Mouse (Mus musculus): ENCODE results near the gene Camta1. TPM values are rescaled to one million over a fixed set of nuclear protein-coding genes. Genes with fewer than 3 reads are reported as not detected.

The Camta1 gene
- polyA plus RNA-seq, 1 experiment from 2014 or later, result 159 TPM

- H3K4me3 ChIP-seq, result no peak overlapping the region
- H3K4me2 ChIP-seq, result peak overlapping the region; percentile 15; the same call in 1 of the 2 replicates
- H3K27ac ChIP-seq (ENCODE audit: poor library complexity, severe bottlenecking), result peak overlapping the region; percentile 39
- H3K9me3 ChIP-seq (replicated peaks), result no peaks in the 10 kb centered on the region
- 37% methylated on average over 9 of the region's 9 CpGs for WGBS
- H3K4me1 ChIP-seq (replicated peaks), result peaks cover 38% of the 10 kb centered on the region
- H3K27me3 ChIP-seq (replicated peaks), result no peaks in the 10 kb centered on the region
- peak; percentile 19; the same call in 1 of the 2 replicates for ATAC-seq (ENCODE audit: insufficient number of reproducible peaks, low FRiP score)
- H3K9ac ChIP-seq, result peak overlapping the region; percentile 5; the same call in 1 of the 2 replicates
- H3K36me3 ChIP-seq, result peaks cover 7% of the 10 kb centered on the region
These were observed 989.5 kb downstream of the Camta1 start for GRCm38 (mm10) chr4:150872139-150872651.

GRCm38 (mm10) chr4:150871392-150872138 is 990.1 kb downstream of the Camta1 start:
- 0 out of 2 replicates have a peak overlapping the region, but pooled peaks have one; percentile 15 for H3K4me2 ChIP-seq
- 28% methylated on average over 10 of the region's 10 CpGs for WGBS
- H3K4me1 ChIP-seq (replicated peaks), result peaks cover 38% of the 10 kb centered on the region
- peak; percentile 54 for ATAC-seq (ENCODE audit: insufficient number of reproducible peaks, low FRiP score)
- peak overlapping the region; percentile 5; the same call in 1 of the 2 replicates for H3K9ac ChIP-seq
- no peaks in the 10 kb centered on the region for H3K9me3 ChIP-seq (replicated peaks)
- no peaks in the 10 kb centered on the region for H3K27me3 ChIP-seq (replicated peaks)
- H3K27ac ChIP-seq (ENCODE audit: poor library complexity, severe bottlenecking), result peak overlapping the region; percentile 39
- no peak overlapping the region for H3K4me3 ChIP-seq
- peaks cover 13% of the 10 kb centered on the region for H3K36me3 ChIP-seq

- Histone ChIP-seq H3K4me3 (no peak overlapping the region), H3K4me2 (0 out of 2 replicates have a peak overlapping the region, but pooled peaks have one; percentile 15), H3K9ac (no peak overlapping the region), H3K36me3 (peaks cover 19% of the 10 kb centered on the region), H3K4me1 (replicated peaks) (peaks cover 38% of the 10 kb centered on the region), H3K27ac (ENCODE audit: poor library complexity, severe bottlenecking) (peak overlapping the region; percentile 39; the same call in 1 of the 2 replicates), H3K27me3 (replicated peaks) (no peaks in the 10 kb centered on the region), H3K9me3 (replicated peaks) (no peaks in the 10 kb centered on the region)
- WGBS, result 76% methylated on average over 13 of the region's 13 CpGs
- ATAC-seq (ENCODE audit: insufficient number of reproducible peaks, low FRiP score), result no peak
These were observed 990.7 kb downstream of the Camta1 start for GRCm38 (mm10) chr4:150870963-150871391.

- Histone ChIP-seq H3K4me1 (replicated peaks) (peaks cover 38% of the 10 kb centered on the region), H3K9ac (no peak overlapping the region), H3K36me3 (peaks cover 24% of the 10 kb centered on the region), H3K27me3 (replicated peaks) (no peaks in the 10 kb centered on the region), H3K4me3 (no peak overlapping the region), H3K9me3 (replicated peaks) (no peaks in the 10 kb centered on the region), H3K27ac (ENCODE audit: poor library complexity, severe bottlenecking) (no peak overlapping the region), H3K4me2 (no peak overlapping the region)
- 43% methylated on average over 17 of the region's 17 CpGs for WGBS
- ATAC-seq (ENCODE audit: insufficient number of reproducible peaks, low FRiP score), result no peak
These were observed 992.1 kb downstream of the Camta1 start for GRCm38 (mm10) chr4:150869276-150870197.

GRCm38 (mm10) chr4:150868859-150869258 is 992.8 kb downstream of the Camta1 start:
- 76% methylated on average over 2 of the region's 2 CpGs for WGBS
- Histone ChIP-seq H3K27ac (ENCODE audit: poor library complexity, severe bottlenecking) (no peak overlapping the region), H3K4me2 (no peak overlapping the region), H3K9ac (no peak overlapping the region), H3K4me1 (replicated peaks) (peaks cover 38% of the 10 kb centered on the region), H3K9me3 (replicated peaks) (no peaks in the 10 kb centered on the region), H3K36me3 (peaks cover 24% of the 10 kb centered on the region), H3K27me3 (replicated peaks) (no peaks in the 10 kb centered on the region), H3K4me3 (no peak overlapping the region)
- ATAC-seq (ENCODE audit: insufficient number of reproducible peaks, low FRiP score), result no peak

GRCm38 (mm10) chr4:150868161-150868560 is 993.5 kb downstream of the Camta1 start:
- no peak for ATAC-seq (ENCODE audit: insufficient number of reproducible peaks, low FRiP score)
- H3K27me3 ChIP-seq (replicated peaks), result no peaks in the 10 kb centered on the region
- no peak overlapping the region for H3K4me2 ChIP-seq
- H3K27ac ChIP-seq (ENCODE audit: poor library complexity, severe bottlenecking), result no peak overlapping the region
- H3K4me3 ChIP-seq, result no peak overlapping the region
- peaks cover 38% of the 10 kb centered on the region for H3K4me1 ChIP-seq (replicated peaks)
- H3K9me3 ChIP-seq (replicated peaks), result no peaks in the 10 kb centered on the region
- H3K9ac ChIP-seq, result no peak overlapping the region
- 75% methylated on average over 6 of the region's 6 CpGs for WGBS
- H3K36me3 ChIP-seq, result peaks cover 24% of the 10 kb centered on the region

Other genes starting within 250 kb of the Camta1 start
- gene Dnajc11, start 71.8 kb upstream of the Camta1 start, polyA plus RNA-seq (2016; fragmentation: Nextera tagmentation; extraction: Ambion mirVana), result 61.1 and 63.8 TPM in 2 replicates
- 25.2 and 26.6 TPM in 2 replicates for gene Thap3, start 127.1 kb upstream of the Camta1 start, polyA plus RNA-seq (2016; fragmentation: Nextera tagmentation; extraction: Ambion mirVana)
- gene Phf13, start 134.4 kb upstream of the Camta1 start, polyA plus RNA-seq (2016; fragmentation: Nextera tagmentation; extraction: Ambion mirVana), result 26.7 and 27.0 TPM in 2 replicates
- gene Klhl21, start 146.9 kb upstream of the Camta1 start, polyA plus RNA-seq (2016; fragmentation: Nextera tagmentation; extraction: Ambion mirVana), result 41.0 and 41.4 TPM in 2 replicates
- 13.9 and 15.1 TPM in 2 replicates for gene Zbtb48, start 165.8 kb upstream of the Camta1 start, polyA plus RNA-seq (2016; fragmentation: Nextera tagmentation; extraction: Ambion mirVana)
- gene Tas1r1, start 176.7 kb upstream of the Camta1 start, polyA plus RNA-seq (2016; fragmentation: Nextera tagmentation; extraction: Ambion mirVana), result 0.06 and 0.13 TPM in 2 replicates
- gene Nol9, start 177.4 kb upstream of the Camta1 start, polyA plus RNA-seq (2016; fragmentation: Nextera tagmentation; extraction: Ambion mirVana), result 23.1 and 25.8 TPM in 2 replicates
- 13.6 and 14.1 TPM in 2 replicates for gene Plekhg5, start 210.6 kb upstream of the Camta1 start, polyA plus RNA-seq (2016; fragmentation: Nextera tagmentation; extraction: Ambion mirVana)

Measured in heart, embryonic 12.5 days (tissue).